Mouse (Mus musculus) limb, embryonic 14.5 days (tissue): ENCODE measurements at regions not wholly inside any gene's neighbourhood (a gene's known extent, or its start where the extent isn't known, plus 50 kb on each side); places are given as distances from the start of the nearest gene placed in this dataset.

Experiments used
- ATAC-seq: fragments of 200-750 bp; cut with Nextera tagmentation; 2 replicates; pipeline ENCODE4 v1.8.0; 2017; ENCODE audit warnings: low read depth, moderate number of reproducible peaks, moderate TSS enrichment; ENCODE audit not compliant: low FRiP score
- DNase-seq: peaks from one replicate; pipeline ENCODE4 v3.0.0-alpha.2; 2015; ENCODE audit warnings: low spot score
- H3K27ac ChIP-seq: fragments of 300-500 bp; sonication (generic); replicated peaks from 2 replicates; pipeline ENCODE4 v1.5.1; 2014; ENCODE audit warnings: low read depth, mild to moderate bottlenecking, low read length, moderate library complexity, mixed read lengths
- H3K27me3 ChIP-seq: fragments of 300-500 bp; sonication (generic); 2 replicates; pipeline ENCODE4 v1.6.1; 2014; ENCODE audit warnings: low read length, mixed read lengths; ENCODE audit not compliant: control insufficient read depth, insufficient read depth
- H3K36me3 ChIP-seq: fragments of 300-500 bp; sonication (generic); 2 replicates; pipeline ENCODE4 v1.6.1; 2014; ENCODE audit warnings: mild to moderate bottlenecking, low read length, moderate library complexity, mixed read lengths; ENCODE audit not compliant: control insufficient read depth, insufficient read depth
- H3K4me1 ChIP-seq: fragments of 300-500 bp; sonication (generic); 2 replicates; pipeline ENCODE4 v1.6.1; 2014; ENCODE audit warnings: antibody characterized with exemption, low read length, mixed read lengths; ENCODE audit not compliant: control insufficient read depth, insufficient read depth
- H3K4me2 ChIP-seq: fragments of 300-500 bp; sonication (generic); replicated peaks from 2 replicates; pipeline ENCODE4 v1.6.1; 2014; ENCODE audit warnings: low read depth, mild to moderate bottlenecking, low read length, moderate library complexity; ENCODE audit not compliant: severe bottlenecking
- H3K4me3 ChIP-seq: fragments of 300-500 bp; sonication (generic); replicated peaks from 2 replicates; pipeline ENCODE4 v1.5.1; 2014; ENCODE audit warnings: low read length
- H3K9ac ChIP-seq: fragments of 300-500 bp; sonication (generic); 2 replicates; pipeline ENCODE4 v1.6.1; 2014; ENCODE audit warnings: mild to moderate bottlenecking, low read depth, low read length, moderate library complexity; ENCODE audit not compliant: severe bottlenecking
- H3K9me3 ChIP-seq: fragments of 300-500 bp; sonication (generic); 2 replicates; pipeline ENCODE4 v1.6.1; 2016; ENCODE audit warnings: low read length; ENCODE audit not compliant: control insufficient read depth
- POLR2A ChIP-seq: fragments of 200-500 bp; IDR thresholded peaks from 2 replicates; pipeline ENCODE4 v1.8.0; 2012; ENCODE audit warnings: inconsistent platforms, mild to moderate bottlenecking, moderate library complexity, borderline replicate concordance; ENCODE audit not compliant: insufficient read depth, insufficient read length; ENCODE audit errors: extremely low read depth
- WGBS: fragments of 180-500 bp; shearing (Covaris S2); extraction: QIAGEN DNeasy Blood & Tissue Kit; methylation state at CpG from one replicate; pipeline ENCODE4 v1.1.7; 2014; 5-methylcytosine and 5-hydroxymethylcytosine counted together

DNA sequence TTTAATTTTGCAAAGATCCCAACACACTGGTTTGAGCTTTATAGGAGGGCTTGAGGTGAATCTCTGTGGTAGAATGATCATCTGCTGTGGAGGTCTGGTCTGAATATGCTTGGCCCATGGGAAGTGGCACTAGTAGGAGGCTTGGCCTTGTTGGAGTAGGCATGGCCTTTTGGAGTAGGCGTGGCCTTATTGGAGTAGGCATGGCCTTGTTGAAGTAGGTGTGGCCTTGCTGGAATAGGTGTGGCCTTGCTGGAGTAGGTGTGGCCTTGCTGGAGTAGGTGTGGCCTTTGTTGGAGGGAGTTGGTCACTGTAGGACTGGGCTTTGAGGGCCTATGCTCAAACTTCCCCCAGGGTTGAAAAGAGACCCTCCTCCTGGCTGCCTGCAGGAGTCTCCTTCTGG lies 86.1 kb upstream of the Gjb5 start:
- H3K36me3 ChIP-seq = no peaks in the 10 kb centered on the region
- WGBS = 94% methylated on average over 1 of the region's 1 CpGs
- no peak overlapping the region for H3K27ac ChIP-seq
- DNase-seq (no peak), ATAC-seq (no peak)
- H3K4me3 ChIP-seq = no peak overlapping the region
- no peak overlapping the region for H3K9ac ChIP-seq
- H3K4me2 ChIP-seq = no peak overlapping the region
- TF ChIP-seq POLR2A = no peak
- no peaks in the 10 kb centered on the region for H3K9me3 ChIP-seq
- no peaks in the 10 kb centered on the region for H3K27me3 ChIP-seq
- H3K4me1 ChIP-seq = no peaks in the 10 kb centered on the region

DNA sequence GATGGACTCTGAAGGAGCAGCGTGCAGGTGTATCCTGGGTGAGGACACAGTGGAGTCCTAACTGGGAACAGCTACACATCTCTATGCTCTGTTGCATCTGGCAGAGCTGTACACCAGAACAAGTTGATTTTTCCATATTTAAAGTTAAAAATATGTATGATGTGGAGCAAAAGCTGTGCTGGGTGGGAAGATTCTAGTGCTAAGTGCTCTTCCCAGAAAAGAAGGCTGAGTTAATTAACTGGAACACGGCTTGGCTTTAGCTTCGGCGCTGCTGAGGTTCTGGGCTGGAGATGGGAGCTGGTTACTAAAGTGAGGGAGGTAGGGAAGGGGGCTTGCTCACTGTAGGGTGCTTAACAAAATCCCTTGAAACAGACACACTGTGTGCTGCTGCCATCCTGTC lies 84.0 kb upstream of the Gjb5 start:
- Histone ChIP-seq H3K4me2 (no peak overlapping the region), H3K27ac (no peak overlapping the region), H3K27me3 (no peaks in the 10 kb centered on the region), H3K9ac (no peak overlapping the region), H3K4me3 (no peak overlapping the region), H3K36me3 (no peaks in the 10 kb centered on the region), H3K4me1 (0 out of 2 replicates have a peak, but pooled peaks cover 4% of the 10 kb centered on the region), H3K9me3 (no peaks in the 10 kb centered on the region)
- no peak for DNase-seq
- ATAC-seq = no peak
- no peak for TF ChIP-seq POLR2A
- WGBS = 80% methylated on average over 4 of the region's 4 CpGs

DNA sequence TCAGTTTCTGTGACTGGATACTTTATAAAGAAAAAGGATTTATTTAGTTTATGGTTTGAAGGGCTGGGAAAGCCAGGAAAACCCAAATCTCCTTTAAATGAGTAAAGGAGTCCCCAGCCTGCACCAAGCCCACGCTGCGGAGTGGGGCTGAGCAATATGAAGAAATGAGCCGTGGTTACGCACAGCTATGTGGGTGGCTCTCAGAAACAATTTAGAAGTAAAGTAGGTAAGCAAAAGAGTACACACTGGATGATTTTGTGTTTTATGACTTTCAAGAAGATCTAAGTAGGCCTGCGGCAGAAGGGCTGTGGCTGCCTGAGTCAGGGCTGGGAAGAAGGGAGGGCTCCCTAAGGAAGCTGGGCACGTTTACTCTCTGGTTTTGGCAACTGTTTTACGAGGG lies 82.6 kb upstream of the Gjb5 start:
- Histone ChIP-seq H3K9me3 (no peaks in the 10 kb centered on the region), H3K4me3 (no peak overlapping the region), H3K27ac (no peak overlapping the region), H3K27me3 (no peaks in the 10 kb centered on the region), H3K4me2 (no peak overlapping the region), H3K4me1 (0 out of 2 replicates have a peak, but pooled peaks cover 4% of the 10 kb centered on the region), H3K9ac (no peak overlapping the region), H3K36me3 (no peaks in the 10 kb centered on the region)
- peak; percentile 25 for DNase-seq
- 39% methylated on average over 7 of the region's 7 CpGs for WGBS
- TF ChIP-seq POLR2A = no peak
- ATAC-seq = peak; percentile 63

DNA sequence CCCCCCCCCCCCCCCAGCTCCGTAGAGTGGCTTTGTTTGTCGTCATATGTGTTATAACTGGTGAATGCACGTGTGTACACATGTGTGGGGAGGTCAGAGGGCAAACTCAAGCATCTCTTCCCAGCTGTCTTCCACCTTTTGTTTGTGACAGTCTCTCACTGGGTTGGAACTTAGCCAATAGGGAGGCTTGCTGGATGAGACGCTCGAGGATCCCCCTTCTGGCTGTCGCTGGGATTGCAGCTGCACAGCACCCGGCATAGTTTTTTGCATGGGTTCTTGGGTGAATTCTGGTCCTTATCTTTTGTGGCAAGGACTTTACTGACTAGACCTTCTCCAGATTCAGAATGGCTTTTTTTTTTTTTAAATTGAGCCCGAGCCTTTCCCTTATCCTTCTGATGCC lies 77.1 kb upstream of the Gjb5 start:
- no peak overlapping the region for H3K4me2 ChIP-seq
- H3K36me3 ChIP-seq = no peaks in the 10 kb centered on the region
- WGBS = 29% methylated on average over 8 of the region's 8 CpGs
- H3K9me3 ChIP-seq = no peaks in the 10 kb centered on the region
- no peaks in the 10 kb centered on the region for H3K27me3 ChIP-seq
- H3K27ac ChIP-seq = no peak overlapping the region
- ATAC-seq (no peak), DNase-seq (peak; percentile 15)
- no peak overlapping the region for H3K4me3 ChIP-seq
- no peak for TF ChIP-seq POLR2A
- H3K4me1 ChIP-seq = peaks cover 16% of the 10 kb centered on the region
- H3K9ac ChIP-seq = no peak overlapping the region

DNA sequence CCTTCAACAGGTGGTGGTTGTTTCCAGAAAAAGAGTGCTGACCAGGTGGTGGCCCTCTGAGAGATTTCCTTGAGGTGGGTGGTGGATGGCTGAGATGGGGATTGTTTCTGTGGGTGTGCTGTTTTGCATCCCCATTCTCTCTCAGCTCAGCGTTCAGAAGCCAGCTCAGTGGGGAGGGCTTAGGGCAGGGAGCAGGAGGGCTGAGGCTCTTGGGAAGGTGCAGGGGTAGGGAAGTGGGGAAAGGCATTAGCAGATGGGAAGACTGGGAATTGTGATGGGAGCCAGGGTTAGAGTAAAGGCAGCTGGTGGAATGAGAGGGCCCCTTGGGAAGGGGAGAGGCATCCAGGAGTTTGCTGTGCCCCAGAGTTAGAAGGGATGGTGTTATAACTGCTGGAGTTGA lies 72.3 kb upstream of the Gjb5 start:
- Histone ChIP-seq H3K9ac (no peak overlapping the region), H3K27me3 (no peaks in the 10 kb centered on the region), H3K27ac (peak overlapping the region; percentile 65), H3K4me2 (no peak overlapping the region), H3K4me3 (no peak overlapping the region), H3K4me1 (peaks cover 14% of the 10 kb centered on the region), H3K9me3 (no peaks in the 10 kb centered on the region), H3K36me3 (no peaks in the 10 kb centered on the region)
- no peak for TF ChIP-seq POLR2A
- DNase-seq = no peak
- 0% methylated on average over 1 of the region's 1 CpGs for WGBS
- ATAC-seq = 0 out of 2 replicates have a peak, but pooled peaks have one; percentile 9

DNA sequence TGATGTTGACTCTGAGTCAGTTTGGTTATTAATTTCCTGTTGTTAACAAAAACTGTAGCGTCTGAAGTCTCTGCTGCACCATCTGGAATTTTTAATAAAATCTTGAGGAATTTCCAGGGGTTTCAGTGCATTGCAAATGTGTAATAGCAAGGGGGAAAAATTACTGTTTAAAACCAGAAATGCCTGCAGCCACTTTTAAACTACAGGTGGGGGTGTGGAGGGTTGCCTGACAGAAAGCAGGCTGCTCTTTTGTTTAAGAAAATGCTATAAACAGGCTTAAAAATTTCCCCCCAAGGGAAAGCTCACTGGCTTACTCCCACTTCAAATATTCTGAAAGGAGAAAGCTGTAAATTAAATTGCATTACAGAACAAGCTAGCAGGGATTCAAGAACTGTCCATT lies 71.8 kb upstream of the Gjb5 start:
- no peaks in the 10 kb centered on the region for H3K27me3 ChIP-seq
- no peak overlapping the region for H3K4me2 ChIP-seq
- peak; percentile 63 for ATAC-seq
- H3K9me3 ChIP-seq = no peaks in the 10 kb centered on the region
- peak overlapping the region; percentile 65 for H3K27ac ChIP-seq
- H3K9ac ChIP-seq = no peak overlapping the region
- peaks cover 14% of the 10 kb centered on the region for H3K4me1 ChIP-seq
- TF ChIP-seq POLR2A = no peak
- 13% methylated on average over 1 of the region's 1 CpGs for WGBS
- DNase-seq = peak; percentile 82
- no peaks in the 10 kb centered on the region for H3K36me3 ChIP-seq
- no peak overlapping the region for H3K4me3 ChIP-seq
